Mouse (Mus musculus) forebrain, postnatal 0 days (tissue): Measurements from ENCODE around the gene Mlxip. TPM values are rescaled to one million over a fixed set of nuclear protein-coding genes. Genes with fewer than 3 reads are reported as not detected.

Experiments used
- ATAC-seq: fragments of 200-750 bp; cut with Nextera tagmentation; 2 replicates; pipeline ENCODE4 v1.8.0; 2017; ENCODE audit warnings: mild to moderate bottlenecking, moderate library complexity
- DNase-seq: peaks from one replicate; pipeline ENCODE4 v3.0.0-alpha.2; 2015
- H3K27ac ChIP-seq: fragments of 300-500 bp; sonication (generic); 2 replicates; pipeline ENCODE4 v1.5.1; 2014; ENCODE audit warnings: low read depth, mild to moderate bottlenecking, antibody characterized with exemption, low read length, moderate library complexity, mixed read lengths
- H3K27me3 ChIP-seq: fragments of 300-500 bp; sonication (generic); 2 replicates; pipeline ENCODE4 v1.6.1; 2014; ENCODE audit warnings: mild to moderate bottlenecking, low read length, mixed read lengths; ENCODE audit not compliant: insufficient read depth
- H3K36me3 ChIP-seq: fragments of 300-500 bp; sonication (generic); 2 replicates; pipeline ENCODE4 v1.6.1; 2014; ENCODE audit warnings: mild to moderate bottlenecking, moderate library complexity; ENCODE audit not compliant: insufficient read depth
- H3K4me1 ChIP-seq: fragments of 300-500 bp; sonication (generic); 2 replicates; pipeline ENCODE4 v1.6.1; 2014; ENCODE audit warnings: antibody characterized with exemption; ENCODE audit not compliant: insufficient read depth
- H3K4me2 ChIP-seq: fragments of 300-500 bp; sonication (generic); 2 replicates; pipeline ENCODE4 v1.6.1; 2014; ENCODE audit warnings: low read depth, mild to moderate bottlenecking, moderate library complexity
- H3K4me3 ChIP-seq: fragments of 300-500 bp; sonication (generic); 2 replicates; pipeline ENCODE4 v1.5.1; 2014; ENCODE audit warnings: low read depth, low read length, mixed read lengths
- H3K9ac ChIP-seq: fragments of 300-500 bp; sonication (generic); 2 replicates; pipeline ENCODE4 v1.6.1; 2014; ENCODE audit warnings: mild to moderate bottlenecking
- H3K9me3 ChIP-seq: fragments of 300-500 bp; sonication (generic); 2 replicates; pipeline ENCODE4 v1.6.1; 2016; ENCODE audit warnings: low read length
- CTCF ChIP-seq: sonication (generic); IDR thresholded peaks from 2 replicates; pipeline ENCODE4 v1.5.1; 2016; ENCODE audit warnings: antibody characterized with exemption, control low read depth, low read depth
- WGBS: fragments of 180-500 bp; shearing (Covaris S2); extraction: QIAGEN DNeasy Blood & Tissue Kit; methylation state at CpG from one replicate; pipeline ENCODE4 v1.1.7; 2014; 5-methylcytosine and 5-hydroxymethylcytosine counted together
- polyA plus RNA-seq: library from polyadenylated mRNA; unstranded; fragments of >200 nt; fragmentation: Nextera tagmentation; extraction: Ambion mirVana; gene quantifications from 2 replicates; pipeline ENCODE4 v1.2.1, GENCODE M21; 2015
- total RNA-seq: library from RNA; depleted of rRNA; stranded (reverse); fragments of >200 nt; gene quantifications from 2 replicates; pipeline ENCODE4 v1.2.3, GENCODE M21; 2014; rRNA removed

The Mlxip gene
- total RNA-seq, result 14.2 and 17.4 TPM in 2 replicates
- 8.4 and 13.3 TPM in 2 replicates for polyA plus RNA-seq

- no peaks in the 10 kb centered on the region for H3K9me3 ChIP-seq
- TF ChIP-seq CTCF, result peak; percentile 18
- H3K36me3 ChIP-seq, result no peaks in the 10 kb centered on the region
- ATAC-seq (peak; percentile 96), DNase-seq (peak; percentile 93)
- H3K4me3 ChIP-seq, result peak within 1 kb of the TSS; percentile 95
- peaks cover 29% of the 10 kb centered on the region for H3K4me1 ChIP-seq
- peak within 1 kb of the TSS; percentile 79 for H3K4me2 ChIP-seq
- 0% methylated on average over 47 of the region's 50 CpGs for WGBS
- H3K9ac ChIP-seq, result peak within 1 kb of the TSS; percentile 91
- H3K27me3 ChIP-seq, result no peaks in the 10 kb centered on the region
- H3K27ac ChIP-seq, result peak within 1 kb of the TSS; percentile 71
These were observed at the start of gene Mlxip for GRCm38 (mm10) chr5:123394303-123394956. Mlxip (plus strand) TSS chr5:123394798.

GRCm38 (mm10) chr5:123344963-123345852 lies 49.4 kb upstream of the Mlxip start:
- Histone ChIP-seq H3K9me3 (no peaks in the 10 kb centered on the region), H3K9ac (peak overlapping the region; percentile 94), H3K4me2 (peak overlapping the region; percentile 67), H3K36me3 (0 out of 2 replicates have a peak, but pooled peaks cover 4% of the 10 kb centered on the region), H3K4me3 (peak overlapping the region; percentile 97), H3K27me3 (no peaks in the 10 kb centered on the region), H3K4me1 (peaks cover 20% of the 10 kb centered on the region), H3K27ac (peak overlapping the region; percentile 99)
- DNase-seq (peak; percentile 73), ATAC-seq (peak; percentile 46)
- no peak for TF ChIP-seq CTCF
- under 1% methylated on average over 81 of the region's 87 CpGs for WGBS

GRCm38 (mm10) chr5:123345853-123346654 lies 48.5 kb upstream of the Mlxip start:
- 1% methylated on average over 22 of the region's 22 CpGs for WGBS

GRCm38 (mm10) chr5:123346701-123347270 lies 47.8 kb upstream of the Mlxip start:
- peaks cover 20% of the 10 kb centered on the region for H3K4me1 ChIP-seq
- peak overlapping the region; percentile 97 for H3K4me3 ChIP-seq
- no peaks in the 10 kb centered on the region for H3K9me3 ChIP-seq
- peak overlapping the region; percentile 67 for H3K4me2 ChIP-seq
- WGBS, result 56% methylated on average over 7 of the region's 7 CpGs
- no peaks in the 10 kb centered on the region for H3K27me3 ChIP-seq
- no peak for TF ChIP-seq CTCF
- H3K27ac ChIP-seq, result peak overlapping the region; percentile 99
- ATAC-seq, result no peak
- H3K36me3 ChIP-seq, result 0 out of 2 replicates have a peak, but pooled peaks cover 4% of the 10 kb centered on the region
- no peak for DNase-seq
- peak overlapping the region; percentile 94 for H3K9ac ChIP-seq

More at GRCm38 (mm10) chr5:123345853-123346654, 48.5 kb upstream of the Mlxip start:
- peak overlapping the region; percentile 97 for H3K4me3 ChIP-seq
- ATAC-seq (peak; percentile 50), DNase-seq (peak; percentile 84)
- peak overlapping the region; percentile 94 for H3K9ac ChIP-seq
- peak overlapping the region; percentile 99 for H3K27ac ChIP-seq
- H3K36me3 ChIP-seq, result 0 out of 2 replicates have a peak, but pooled peaks cover 4% of the 10 kb centered on the region
- no peak for TF ChIP-seq CTCF
- H3K4me2 ChIP-seq, result peak overlapping the region; percentile 67
- peaks cover 20% of the 10 kb centered on the region for H3K4me1 ChIP-seq
- no peaks in the 10 kb centered on the region for H3K9me3 ChIP-seq
- H3K27me3 ChIP-seq, result no peaks in the 10 kb centered on the region

GRCm38 (mm10) chr5:123347985-123348384 lies 46.6 kb upstream of the Mlxip start:
- Histone ChIP-seq H3K4me1 (peaks cover 20% of the 10 kb centered on the region), H3K4me3 (no peak overlapping the region), H3K9me3 (no peaks in the 10 kb centered on the region), H3K27me3 (no peaks in the 10 kb centered on the region), H3K27ac (no peak overlapping the region), H3K36me3 (0 out of 2 replicates have a peak, but pooled peaks cover 4% of the 10 kb centered on the region), H3K9ac (no peak overlapping the region), H3K4me2 (no peak overlapping the region)
- 85% methylated on average over 2 of the region's 2 CpGs for WGBS
- ATAC-seq (no peak), DNase-seq (no peak)
- TF ChIP-seq CTCF, result no peak

GRCm38 (mm10) chr5:123350386-123350785 lies 44.2 kb upstream of the Mlxip start:
- 63% methylated on average over 10 of the region's 10 CpGs for WGBS
- Histone ChIP-seq H3K36me3 (peaks cover 9% of the 10 kb centered on the region), H3K4me1 (peaks cover 15% of the 10 kb centered on the region), H3K4me3 (no peak overlapping the region), H3K9ac (no peak overlapping the region), H3K4me2 (no peak overlapping the region), H3K9me3 (no peaks in the 10 kb centered on the region), H3K27ac (no peak overlapping the region), H3K27me3 (no peaks in the 10 kb centered on the region)
- TF ChIP-seq CTCF, result peak; percentile 25; the same call in 1 of the 2 replicates
- no peak for DNase-seq
- no peak for ATAC-seq
